ENCODE assay signal across 8 mouse cellular contexts in the genomic region with DNA sequence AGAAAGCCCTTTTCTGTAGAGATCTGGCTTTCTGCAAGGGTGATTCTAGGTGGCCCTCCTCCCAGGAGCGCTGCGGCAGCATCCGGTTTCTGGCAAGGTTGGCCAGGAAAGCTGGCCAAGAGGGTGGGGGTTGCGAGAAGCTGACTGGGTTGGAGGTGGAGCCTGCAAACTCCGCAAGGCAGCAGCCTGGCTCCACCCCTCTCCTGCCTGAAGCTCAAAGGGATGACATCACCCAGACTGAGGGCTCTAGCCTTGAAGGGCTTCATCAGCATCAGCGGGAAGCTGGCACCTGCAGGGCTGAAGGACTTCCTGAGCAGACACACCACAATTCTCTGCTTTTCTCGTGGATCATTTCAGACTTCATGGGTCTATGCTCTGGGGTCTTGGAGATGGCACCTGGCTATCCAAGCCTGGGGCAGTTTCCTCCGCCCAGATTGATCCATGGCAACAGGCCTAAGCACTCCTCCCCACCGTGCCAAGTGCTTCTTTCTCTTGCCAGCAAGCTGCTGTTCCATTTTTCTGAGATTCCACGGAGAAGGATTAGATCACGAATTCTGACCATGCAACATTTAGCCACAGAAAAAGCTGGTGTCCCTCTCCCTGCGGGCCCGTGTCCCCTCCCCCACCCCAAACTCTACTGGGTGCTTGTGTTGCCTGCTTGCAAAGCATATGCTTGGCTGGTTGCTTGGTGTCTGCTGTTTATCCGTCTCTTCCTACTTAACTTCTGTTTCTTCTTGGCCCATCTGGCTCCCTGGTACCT. TPM values are rescaled to one million over a fixed set of nuclear protein-coding genes. Genes with fewer than 3 reads are reported as not detected.
DNase-seq lines count a peak whose midpoint lies in the region; ATAC-seq and TF ChIP-seq lines count a peak whose summit lies in the region.

No protein-coding gene starts in this region.

- peak; percentile 96 for ATAC-seq in forebrain, embryonic 12.5 days (ENCODE audit: low FRiP score)
- ATAC-seq in heart, embryonic 14.5 days (ENCODE audit: insufficient number of reproducible peaks, insufficient read depth, low FRiP score, low read depth): peak; percentile 94
- ATAC-seq in kidney, postnatal 0 days (replicated peaks; ENCODE audit: low FRiP score, low read depth): peak; percentile 94
- peak; percentile 89 for ATAC-seq in limb, embryonic 15.5 days (ENCODE audit: insufficient number of reproducible peaks, low FRiP score, low TSS enrichment, low read depth)
- peak; percentile 94 for ATAC-seq in midbrain, embryonic 16.5 days

- WGBS in forebrain, embryonic 12.5 days: 6% methylated on average over 14 of the region's 14 CpGs
- WGBS in heart, embryonic 14.5 days: 10% methylated on average over 14 of the region's 14 CpGs
- 14% methylated on average over 14 of the region's 14 CpGs for WGBS in kidney, postnatal 0 days
- 7% methylated on average over 14 of the region's 14 CpGs for WGBS in limb, embryonic 15.5 days
- 6% methylated on average over 14 of the region's 14 CpGs for WGBS in midbrain, embryonic 16.5 days

- peak overlapping the region; percentile 27; the same call in 1 of the 2 replicates for H3K9ac ChIP-seq in forebrain, embryonic 12.5 days
- H3K9ac ChIP-seq in heart, embryonic 14.5 days (ENCODE audit: low read length): peak overlapping the region; percentile 42
- peak overlapping the region; percentile 40; the same call in 1 of the 2 replicates for H3K9ac ChIP-seq in kidney, postnatal 0 days (ENCODE audit: low read depth, low read length)
- H3K9ac ChIP-seq in limb, embryonic 15.5 days: no peak overlapping the region
- peak overlapping the region; percentile 49 for H3K9ac ChIP-seq in midbrain, embryonic 16.5 days (ENCODE audit: low read depth, low read length)

- H3K36me3 ChIP-seq in forebrain, embryonic 12.5 days (replicated peaks): no peaks in the 10 kb centered on the region
- H3K36me3 ChIP-seq in heart, embryonic 14.5 days (ENCODE audit: control insufficient read depth, insufficient read depth, low read length): no peaks in the 10 kb centered on the region
- H3K36me3 ChIP-seq in kidney, postnatal 0 days (ENCODE audit: insufficient read depth, low read length): no peaks in the 10 kb centered on the region
- H3K36me3 ChIP-seq in limb, embryonic 15.5 days: no peaks in the 10 kb centered on the region
- H3K36me3 ChIP-seq in midbrain, embryonic 16.5 days (ENCODE audit: control insufficient read depth, insufficient read depth, low read length): no peaks in the 10 kb centered on the region

- DNase-seq in 3134 (ENCODE audit: extremely low read depth, insufficient read length, low spot score): peak; percentile 90
- DNase-seq in c-Kit-positive CD71-negative TER-119-negative erythroid progenitor cells, embryonic 14.5 days (ENCODE audit: low read depth): peak; percentile 47
- DNase-seq in kidney, postnatal 0 days (ENCODE audit: low spot score): peak; percentile 92
- peak; percentile 95 for DNase-seq in telencephalon, adult 2 months (ENCODE audit: low read depth, low spot score)

- no peaks in the 10 kb centered on the region for H3K9me3 ChIP-seq in forebrain, embryonic 12.5 days
- H3K9me3 ChIP-seq in heart, embryonic 14.5 days (ENCODE audit: control insufficient read depth, low read length): no peaks in the 10 kb centered on the region
- no peaks in the 10 kb centered on the region for H3K9me3 ChIP-seq in kidney, postnatal 0 days (replicated peaks; ENCODE audit: low read length)
- no peaks in the 10 kb centered on the region for H3K9me3 ChIP-seq in limb, embryonic 15.5 days
- H3K9me3 ChIP-seq in midbrain, embryonic 16.5 days (replicated peaks; ENCODE audit: control insufficient read depth, low read length, poor library complexity, severe bottlenecking): no peaks in the 10 kb centered on the region

- H3K27me3 ChIP-seq in forebrain, embryonic 12.5 days: 0 out of 2 replicates have a peak, but pooled peaks cover 7% of the 10 kb centered on the region
- H3K27me3 ChIP-seq in heart, embryonic 14.5 days (ENCODE audit: control insufficient read depth, insufficient read depth, low read length): no peaks in the 10 kb centered on the region
- no peaks in the 10 kb centered on the region for H3K27me3 ChIP-seq in kidney, postnatal 0 days (ENCODE audit: insufficient read depth, low read length)
- H3K27me3 ChIP-seq in limb, embryonic 15.5 days: no peaks in the 10 kb centered on the region
- no peaks in the 10 kb centered on the region for H3K27me3 ChIP-seq in midbrain, embryonic 16.5 days (ENCODE audit: control insufficient read depth, insufficient read depth, low read depth, low read length)

- H3K27ac ChIP-seq in forebrain, embryonic 12.5 days: peak overlapping the region; percentile 73
- H3K27ac ChIP-seq in heart, embryonic 14.5 days (replicated peaks in 1 of 2; ENCODE audit: control insufficient read depth in 1 of 2, insufficient read depth in 1 of 2, low read depth in 2 of 2, low read length in 2 of 2): peak overlapping the region; percentile 90 to 94
- H3K27ac ChIP-seq in kidney, postnatal 0 days: peak overlapping the region; percentile 68
- peak overlapping the region; percentile 81 for H3K27ac ChIP-seq in limb, embryonic 15.5 days
- H3K27ac ChIP-seq in midbrain, embryonic 16.5 days (ENCODE audit: low read length): peak overlapping the region; percentile 79

- peak overlapping the region; percentile 54 for H3K4me2 ChIP-seq in forebrain, embryonic 12.5 days
- peak overlapping the region; percentile 58 for H3K4me2 ChIP-seq in heart, embryonic 14.5 days (ENCODE audit: low read length)
- H3K4me2 ChIP-seq in kidney, postnatal 0 days (ENCODE audit: low read length): peak overlapping the region; percentile 62
- peak overlapping the region; percentile 59 for H3K4me2 ChIP-seq in limb, embryonic 15.5 days
- H3K4me2 ChIP-seq in midbrain, embryonic 16.5 days (ENCODE audit: low read length): peak overlapping the region; percentile 61

- peaks cover 31% of the 10 kb centered on the region for H3K4me1 ChIP-seq in forebrain, embryonic 12.5 days
- H3K4me1 ChIP-seq in heart, embryonic 14.5 days (ENCODE audit: control insufficient read depth in 2 of 2, insufficient read depth in 2 of 2, low read length in 2 of 2): peaks cover 24 to 36% of the 10 kb centered on the region in 2 experiments
- peaks cover 18% of the 10 kb centered on the region; the same call in 1 of the 2 replicates for H3K4me1 ChIP-seq in kidney, postnatal 0 days (replicated peaks; ENCODE audit: insufficient read depth, low read length)
- H3K4me1 ChIP-seq in limb, embryonic 15.5 days: peaks cover 27% of the 10 kb centered on the region
- peaks cover 18% of the 10 kb centered on the region for H3K4me1 ChIP-seq in midbrain, embryonic 16.5 days (ENCODE audit: control insufficient read depth, insufficient read depth, low read length)

- H3K4me3 ChIP-seq in forebrain, embryonic 12.5 days (replicated peaks): peak overlapping the region; percentile 21
- peak overlapping the region; percentile 14 to 31 for H3K4me3 ChIP-seq in heart, embryonic 14.5 days (ENCODE audit: control insufficient read depth in 1 of 2, insufficient read depth in 1 of 2, low read depth in 1 of 2, low read length in 2 of 2)
- 0 out of 2 replicates have a peak overlapping the region, but pooled peaks have one; percentile 13 for H3K4me3 ChIP-seq in kidney, postnatal 0 days (replicated peaks; ENCODE audit: low read depth, low read length)
- H3K4me3 ChIP-seq in limb, embryonic 15.5 days: peak overlapping the region; percentile 33
- H3K4me3 ChIP-seq in midbrain, embryonic 16.5 days (ENCODE audit: low read depth, low read length): peak overlapping the region; percentile 15

- no peak for TF ChIP-seq CTCF in kidney, postnatal 0 days (IDR thresholded peaks at IDR 0.05; ENCODE audit: low read depth)

RNA-seq across cellular contexts. Expression of gene Jam3, which starts 37.0 kb away (rescaled TPM):
- 146 and 155 TPM in 2 replicates for polyA plus RNA-seq in forebrain, embryonic 12.5 days (2016; fragmentation: Nextera tagmentation; extraction: Ambion mirVana)
- 38.8 and 40.9 TPM in 2 replicates for polyA plus RNA-seq in heart, embryonic 14.5 days (2014; fragmentation: Nextera tagmentation; extraction: Ambion mirVana)
- 56.8 TPM in 2 replicates for polyA plus RNA-seq in kidney, postnatal 0 days (2015; fragmentation: Nextera tagmentation; extraction: Ambion mirVana)
- 96.1 and 112 TPM in 2 replicates for polyA plus RNA-seq in limb, embryonic 15.5 days (2015; fragmentation: Nextera tagmentation; extraction: Ambion mirVana)
- 46.3 and 57.8 TPM in 2 replicates for polyA plus RNA-seq in midbrain, embryonic 16.5 days (2015; fragmentation: Nextera tagmentation; extraction: Ambion mirVana)

Comparison
In these comparisons a context has a peak if more than half of its experiments do, and no peak if none do; other contexts are left out.
1. Peak in every context shown above with its lines: DNase-seq, ATAC-seq, H3K4me3 ChIP-seq and H3K27ac ChIP-seq.